Mouse (Mus musculus): ENCODE results near the gene Arf1.
A peak's percentile ranks its signal among the peaks of the same experiment; 100 is the strongest.

GRCm38 (mm10) chr11:59202081-59202995 lies 25.7 kb downstream of the Arf1 start, which contains the start of gene Mrpl55:
- no peak for TF ChIP-seq CTCF (conservative IDR thresholded peaks at IDR 0.05 in 1 of 2, IDR thresholded peaks at IDR 0.05 in 1 of 2; ENCODE audit: low read depth in 2 of 2, low read length in 2 of 2)
- peak; percentile 90 for TF ChIP-seq POLR2A (IDR thresholded peaks at IDR 0.05; ENCODE audit: low read depth, low read length)
- no peak for TF ChIP-seq E2F4 (IDR thresholded peaks at IDR 0.05; ENCODE audit: insufficient replicate concordance, low read depth, low read length)
- TF ChIP-seq ZNF384 (IDR thresholded peaks at IDR 0.05; ENCODE audit: low read depth, low read length), result 0 out of 2 replicates have a peak, but pooled peaks have one; percentile 20
- TF ChIP-seq USF1 (IDR thresholded peaks at IDR 0.05; ENCODE audit: low read depth, low read length), result no peak
- peak; percentile 83 for TF ChIP-seq ZMIZ1 (IDR thresholded peaks at IDR 0.05; ENCODE audit: low read depth, low read length)
- no peak for TF ChIP-seq ZC3H11A (IDR thresholded peaks at IDR 0.05; ENCODE audit: low read depth, low read length)
- TF ChIP-seq JUND (conservative IDR thresholded peaks at IDR 0.05; ENCODE audit: low read depth, low read length), result no peak
